Mouse (Mus musculus) hindbrain, embryonic 13.5 days (tissue): ENCODE data around the gene Zc3h7b. TPM values are rescaled to one million over a fixed set of nuclear protein-coding genes. Genes with fewer than 3 reads are reported as not detected.
A peak's percentile ranks its signal among the peaks of the same experiment; 100 is the strongest.

ENCODE experiments used
- ATAC-seq: fragments of 200-750 bp; cut with Nextera tagmentation; 2 replicates; pipeline ENCODE4 v1.8.0; 2017; ENCODE audit warnings: moderate TSS enrichment; ENCODE audit not compliant: low FRiP score
- H3K27ac ChIP-seq: fragments of 300-500 bp; sonication (generic); 2 replicates; pipeline ENCODE4 v1.5.1; 2015; ENCODE audit warnings: inconsistent platforms, mild to moderate bottlenecking, moderate library complexity
- H3K27me3 ChIP-seq: fragments of 300-500 bp; sonication (generic); 2 replicates; pipeline ENCODE4 v1.6.1; 2015; ENCODE audit warnings: mild to moderate bottlenecking, inconsistent platforms
- H3K36me3 ChIP-seq: fragments of 300-500 bp; sonication (generic); 2 replicates; pipeline ENCODE4 v1.6.1; 2015; ENCODE audit warnings: mild to moderate bottlenecking, inconsistent platforms
- H3K4me1 ChIP-seq: fragments of 300-500 bp; sonication (generic); replicated peaks from 2 replicates; pipeline ENCODE4 v1.6.1; 2015; ENCODE audit warnings: inconsistent platforms
- H3K4me2 ChIP-seq: fragments of 300-500 bp; sonication (generic); 2 replicates; pipeline ENCODE4 v1.6.1; 2015; ENCODE audit warnings: inconsistent platforms, mild to moderate bottlenecking, moderate library complexity
- H3K4me3 ChIP-seq: fragments of 300-500 bp; sonication (generic); 2 replicates; pipeline ENCODE4 v1.5.1; 2015; ENCODE audit warnings: mild to moderate bottlenecking, inconsistent platforms
- H3K9ac ChIP-seq: fragments of 300-500 bp; sonication (generic); 2 replicates; pipeline ENCODE4 v1.6.1; 2015; ENCODE audit warnings: mild to moderate bottlenecking, inconsistent platforms
- H3K9me3 ChIP-seq: fragments of 300-500 bp; sonication (generic); 2 replicates; pipeline ENCODE4 v1.6.1; 2016; ENCODE audit warnings: inconsistent platforms
- WGBS: fragments of 180-500 bp; shearing (Covaris S2); methylation state at CpG from one replicate; pipeline ENCODE4 v1.1.7; 2015; 5-methylcytosine and 5-hydroxymethylcytosine counted together
- polyA plus RNA-seq: library from polyadenylated mRNA; unstranded; fragments of >200 nt; fragmentation: Nextera tagmentation; extraction: Ambion mirVana; gene quantifications from 2 replicates; pipeline ENCODE4 v1.2.1, GENCODE M21; 2015

The Zc3h7b gene
- polyA plus RNA-seq, 1 experiment from 2014 or later, result 42.6 TPM

GRCm38 (mm10) chr15:81811599-81811996 is 66.7 kb downstream of the Zc3h7b start:
- peak overlapping the region; percentile 86 for H3K27ac ChIP-seq
- peaks cover 42% of the 10 kb centered on the region for H3K4me1 ChIP-seq
- peaks cover 19% of the 10 kb centered on the region for H3K36me3 ChIP-seq
- H3K27me3 ChIP-seq, result no peaks in the 10 kb centered on the region
- peak overlapping the region; percentile 76 for H3K4me3 ChIP-seq
- WGBS, result under 1% methylated on average over 21 of the region's 26 CpGs
- ATAC-seq, result peak; percentile 3; the same call in 1 of the 2 replicates
- H3K9ac ChIP-seq, result peak overlapping the region; percentile 91
- peak overlapping the region; percentile 82 for H3K4me2 ChIP-seq
- H3K9me3 ChIP-seq, result no peaks in the 10 kb centered on the region

GRCm38 (mm10) chr15:81812287-81812686 is 67.4 kb downstream of the Zc3h7b start:
- peak overlapping the region; percentile 76 for H3K4me3 ChIP-seq
- H3K9me3 ChIP-seq, result no peaks in the 10 kb centered on the region
- H3K27me3 ChIP-seq, result no peaks in the 10 kb centered on the region
- WGBS, result 25% methylated on average over 3 of the region's 3 CpGs
- no peak for ATAC-seq
- 0 out of 2 replicates have a peak overlapping the region, but pooled peaks have one; percentile 86 for H3K27ac ChIP-seq
- peaks cover 42% of the 10 kb centered on the region for H3K4me1 ChIP-seq
- H3K4me2 ChIP-seq, result peak overlapping the region; percentile 82
- H3K36me3 ChIP-seq, result peaks cover 26% of the 10 kb centered on the region
- H3K9ac ChIP-seq, result peak overlapping the region; percentile 91

- peak overlapping the region; percentile 91 for H3K9ac ChIP-seq
- H3K27me3 ChIP-seq, result no peaks in the 10 kb centered on the region
- H3K27ac ChIP-seq, result no peak overlapping the region
- H3K4me1 ChIP-seq, result peaks cover 42% of the 10 kb centered on the region
- H3K9me3 ChIP-seq, result no peaks in the 10 kb centered on the region
- ATAC-seq, result no peak
- H3K4me2 ChIP-seq, result peak overlapping the region; percentile 82
- peaks cover 32% of the 10 kb centered on the region for H3K36me3 ChIP-seq
- 79% methylated on average over 7 of the region's 7 CpGs for WGBS
- peak overlapping the region; percentile 76 for H3K4me3 ChIP-seq
Observed at GRCm38 (mm10) chr15:81812696-81813631, 68.1 kb downstream of the Zc3h7b start.

- 68% methylated on average over 5 of the region's 5 CpGs for WGBS
- Histone ChIP-seq H3K4me3 (no peak overlapping the region), H3K4me2 (no peak overlapping the region), H3K27me3 (no peaks in the 10 kb centered on the region), H3K4me1 (peaks cover 42% of the 10 kb centered on the region), H3K9me3 (no peaks in the 10 kb centered on the region), H3K27ac (no peak overlapping the region), H3K9ac (no peak overlapping the region), H3K36me3 (peaks cover 44% of the 10 kb centered on the region)
- no peak for ATAC-seq
Observed at GRCm38 (mm10) chr15:81813986-81814705, 69.3 kb downstream of the Zc3h7b start.

GRCm38 (mm10) chr15:81814716-81815370 is 70.0 kb downstream of the Zc3h7b start:
- no peaks in the 10 kb centered on the region for H3K27me3 ChIP-seq
- no peak overlapping the region for H3K4me2 ChIP-seq
- 91% methylated on average over 12 of the region's 12 CpGs for WGBS
- no peak overlapping the region for H3K4me3 ChIP-seq
- ATAC-seq, result no peak
- H3K27ac ChIP-seq, result no peak overlapping the region
- H3K9me3 ChIP-seq, result no peaks in the 10 kb centered on the region
- H3K4me1 ChIP-seq, result peaks cover 38% of the 10 kb centered on the region
- H3K9ac ChIP-seq, result 0 out of 2 replicates have a peak overlapping the region, but pooled peaks have one; percentile 19
- peaks cover 51% of the 10 kb centered on the region for H3K36me3 ChIP-seq

- Histone ChIP-seq H3K27me3 (no peaks in the 10 kb centered on the region), H3K9me3 (no peaks in the 10 kb centered on the region), H3K27ac (no peak overlapping the region), H3K36me3 (peaks cover 82% of the 10 kb centered on the region), H3K4me1 (peaks cover 12% of the 10 kb centered on the region), H3K4me2 (no peak overlapping the region), H3K9ac (no peak overlapping the region), H3K4me3 (no peak overlapping the region)
- ATAC-seq, result no peak
- WGBS, result 94% methylated on average over 3 of the region's 3 CpGs
Observed at GRCm38 (mm10) chr15:81818404-81818803, 73.5 kb downstream of the Zc3h7b start.

- H3K27ac ChIP-seq, result no peak overlapping the region
- no peak overlapping the region for H3K4me2 ChIP-seq
- 84% methylated on average over 3 of the region's 3 CpGs for WGBS
- no peaks in the 10 kb centered on the region for H3K9me3 ChIP-seq
- H3K9ac ChIP-seq, result no peak overlapping the region
- no peak for ATAC-seq
- H3K4me3 ChIP-seq, result no peak overlapping the region
- H3K27me3 ChIP-seq, result no peaks in the 10 kb centered on the region
- H3K4me1 ChIP-seq, result no peaks in the 10 kb centered on the region
- H3K36me3 ChIP-seq, result peaks cover 95% of the 10 kb centered on the region
Observed at GRCm38 (mm10) chr15:81822631-81823030, 77.8 kb downstream of the Zc3h7b start.

GRCm38 (mm10) chr15:81824832-81825231 is 80.0 kb downstream of the Zc3h7b start:
- 80% methylated on average over 3 of the region's 3 CpGs for whole genome bisulfite sequencing
- H3K4me2 ChIP-seq, result no peak overlapping the region
- no peak overlapping the region for H3K4me3 ChIP-seq
- no peak overlapping the region for H3K27ac ChIP-seq
- no peaks in the 10 kb centered on the region for H3K4me1 ChIP-seq
- no peaks in the 10 kb centered on the region for H3K27me3 ChIP-seq
- no peak for ATAC-seq
- H3K9ac ChIP-seq, result no peak overlapping the region
- no peaks in the 10 kb centered on the region for H3K9me3 ChIP-seq
- H3K36me3 ChIP-seq, result peaks cover 74% of the 10 kb centered on the region

GRCm38 (mm10) chr15:81828426-81829207 is 83.8 kb downstream of the Zc3h7b start:
- 92% methylated on average over 7 of the region's 7 CpGs for WGBS
- peaks cover 8% of the 10 kb centered on the region for H3K4me1 ChIP-seq
- H3K4me2 ChIP-seq, result no peak overlapping the region
- ATAC-seq, result no peak
- no peak overlapping the region for H3K9ac ChIP-seq
- no peaks in the 10 kb centered on the region for H3K9me3 ChIP-seq
- H3K27ac ChIP-seq, result no peak overlapping the region
- no peaks in the 10 kb centered on the region for H3K27me3 ChIP-seq
- H3K36me3 ChIP-seq, result peaks cover 41% of the 10 kb centered on the region
- no peak overlapping the region for H3K4me3 ChIP-seq

GRCm38 (mm10) chr15:81829208-81829580 is 84.3 kb downstream of the Zc3h7b start:
- Histone ChIP-seq H3K4me1 (peaks cover 10% of the 10 kb centered on the region), H3K4me2 (no peak overlapping the region), H3K9ac (no peak overlapping the region), H3K27me3 (0 out of 2 replicates have a peak, but pooled peaks cover 2% of the 10 kb centered on the region), H3K9me3 (no peaks in the 10 kb centered on the region), H3K36me3 (peaks cover 35% of the 10 kb centered on the region), H3K27ac (no peak overlapping the region), H3K4me3 (no peak overlapping the region)
- no peak for ATAC-seq
- WGBS, result 75% methylated on average over 2 of the region's 2 CpGs

GRCm38 (mm10) chr15:81830530-81830929 is 85.7 kb downstream of the Zc3h7b start:
- no peaks in the 10 kb centered on the region for H3K9me3 ChIP-seq
- H3K9ac ChIP-seq, result no peak overlapping the region
- H3K4me3 ChIP-seq, result no peak overlapping the region
- H3K36me3 ChIP-seq, result peaks cover 22% of the 10 kb centered on the region
- no peak overlapping the region for H3K27ac ChIP-seq
- WGBS, result 99% methylated on average over 4 of the region's 4 CpGs
- 0 out of 2 replicates have a peak, but pooled peaks cover 12% of the 10 kb centered on the region for H3K27me3 ChIP-seq
- peaks cover 15% of the 10 kb centered on the region for H3K4me1 ChIP-seq
- no peak overlapping the region for H3K4me2 ChIP-seq
- no peak for ATAC-seq
